Mouse (Mus musculus) heart, adult 2 months (tissue): ENCODE data around the gene Srcin1. TPM values are rescaled to one million over a fixed set of nuclear protein-coding genes. Genes with fewer than 3 reads are reported as not detected.

Source experiments
- DNase-seq, 2 experiments: peaks; one replicate each; pipeline ENCODE4 v3.0.0; 2021
- H3K27ac ChIP-seq: fragments of 200-600 bp; 2 replicates; pipeline ENCODE4 v1.8.1; 2022
- H3K27me3 ChIP-seq: fragments of 200-500 bp; 2 replicates; pipeline ENCODE4 v1.6.1; 2012; ENCODE audit warnings: mild to moderate bottlenecking, low read length, inconsistent platforms, mixed read lengths; ENCODE audit not compliant: control insufficient read depth, insufficient read depth
- H3K36me3 ChIP-seq: fragments of 200-500 bp; 2 replicates; pipeline ENCODE4 v1.6.1; 2012; ENCODE audit warnings: low read length, inconsistent platforms; ENCODE audit not compliant: control insufficient read depth, insufficient read depth
- H3K4me1 ChIP-seq: fragments of 200-500 bp; 2 replicates; pipeline ENCODE4 v1.6.1; 2011; ENCODE audit warnings: low read length; ENCODE audit not compliant: control insufficient read depth, insufficient read depth
- H3K4me3 ChIP-seq: fragments of 200-600 bp; 2 replicates; pipeline ENCODE4 v1.8.1; 2022
- H3K79me2 ChIP-seq: fragments of 200-500 bp; replicated peaks from 2 replicates; pipeline ENCODE4 v1.6.1; 2012; ENCODE audit warnings: mild to moderate bottlenecking, inconsistent platforms, low read length, moderate library complexity, mixed read lengths; ENCODE audit not compliant: control insufficient read depth, insufficient read depth
- H3K9ac ChIP-seq: fragments of 200-500 bp; 2 replicates; pipeline ENCODE4 v1.6.1; 2012; ENCODE audit warnings: low read depth, mild to moderate bottlenecking, control low read depth, inconsistent platforms, low read length, mixed read lengths
- CTCF ChIP-seq: fragments of 200-600 bp; IDR thresholded peaks from 2 replicates; pipeline ENCODE4 v1.8.1; 2022; ENCODE audit warnings: antibody characterized with exemption, mild to moderate bottlenecking, moderate library complexity
- EP300 ChIP-seq: fragments of 200-500 bp; IDR thresholded peaks from 2 replicates; pipeline ENCODE4 v1.6.1; 2011; ENCODE audit warnings: low read depth, low read length, control low read depth; ENCODE audit not compliant: insufficient read depth
- POLR2A ChIP-seq: fragments of 200-500 bp; IDR thresholded peaks from 2 replicates; pipeline ENCODE4 v1.6.1; 2011; ENCODE audit warnings: mild to moderate bottlenecking, low read depth, low read length, control low read depth; ENCODE audit not compliant: insufficient read depth
- WGBS: fragments of 180-500 bp; shearing (Covaris S2); methylation state at CpG from one replicate; pipeline ENCODE4 v1.1.7; 2018; 5-methylcytosine and 5-hydroxymethylcytosine counted together
- intact Hi-C: fragments of 180-260 bp; cut with DNase I; formaldehyde crosslinking; loops from one replicate; pipeline ENCODE4 v1.15.1; 2025
- polyA plus RNA-seq: library from polyadenylated mRNA; depleted of rRNA; stranded (reverse); fragments of >200 nt; gene quantifications from 2 replicates; pipeline ENCODE4 v1.2.3, GENCODE M21; 2012
- total RNA-seq, 2 experiments: library from RNA; stranded (reverse); gene quantifications; 2 replicates each; pipeline ENCODE4 v1.2.3; 2021

Gene Srcin1
- total and polyA plus RNA-seq, 3 experiments: 0.13 to 0.36 (median 0.31) TPM

DNA sequence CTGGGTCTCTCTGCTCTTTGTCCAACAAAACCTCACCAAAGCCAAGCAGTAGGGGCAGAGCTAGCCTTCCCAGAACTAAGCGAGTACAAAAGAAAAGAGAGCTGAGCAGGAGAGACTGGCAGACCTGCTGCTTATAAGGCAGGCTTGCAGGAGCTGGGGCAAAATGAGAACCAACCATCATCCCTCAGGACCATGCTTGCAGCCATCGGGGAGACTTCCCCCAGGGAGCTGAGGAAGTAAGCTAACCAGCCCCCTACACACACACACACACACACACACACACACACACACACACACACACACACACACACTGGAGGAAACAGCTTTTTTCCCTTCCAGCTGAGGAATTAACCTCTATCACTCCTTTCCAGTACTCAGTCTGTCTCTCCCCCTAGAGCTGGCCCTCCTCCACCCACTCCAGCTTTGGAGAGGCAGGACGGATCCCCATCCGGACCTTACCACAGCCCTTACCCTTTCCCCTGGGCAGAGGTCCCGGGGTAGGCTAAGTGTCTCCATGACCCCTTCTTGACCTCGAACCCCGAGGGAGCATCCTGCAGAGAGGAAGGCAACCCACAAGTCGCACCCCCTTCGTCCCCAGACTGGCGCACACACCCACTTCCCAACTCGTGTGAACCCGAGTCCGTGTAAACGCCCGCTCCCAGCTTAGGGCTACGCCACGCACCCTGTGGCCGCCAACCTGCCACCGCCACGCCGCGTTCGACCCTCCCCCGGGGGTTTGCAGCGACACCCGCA lies 30.0 kb downstream of the Srcin1 start:
- Histone ChIP-seq H3K27ac (no peak overlapping the region), H3K4me3 (no peak overlapping the region; the same call in 1 of the 2 replicates), H3K9ac (no peak overlapping the region), H3K36me3 (no peaks in the 10 kb centered on the region), H3K79me2 (no peaks in the 10 kb centered on the region), H3K27me3 (peaks cover 20% of the 10 kb centered on the region), H3K4me1 (no peaks in the 10 kb centered on the region)
- WGBS: 8% methylated on average over 26 of the region's 26 CpGs
- no peak for DNase-seq
- TF ChIP-seq POLR2A: no peak
- TF ChIP-seq EP300: no peak
- TF ChIP-seq CTCF: no peak
- intact Hi-C loops: no loop called here

DNA sequence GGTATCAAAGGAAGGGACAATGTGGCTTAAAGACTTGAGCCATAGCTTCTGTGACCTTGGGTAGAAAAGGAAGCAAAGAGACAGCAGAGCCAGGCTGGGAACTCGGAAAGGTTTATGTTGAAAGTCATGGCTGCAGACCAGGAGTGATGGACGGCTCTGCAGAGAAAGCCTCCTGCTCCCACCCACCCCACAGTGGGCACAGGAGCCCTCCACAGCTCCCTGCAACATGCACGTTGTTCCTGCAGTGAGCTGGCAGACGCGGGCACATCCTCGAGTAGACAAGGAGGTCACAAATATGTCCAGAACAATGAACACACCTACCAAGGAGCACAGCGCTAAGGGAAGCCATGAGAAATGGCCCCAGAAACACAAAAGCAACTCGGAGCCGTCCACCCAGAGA lies 32.1 kb downstream of the Srcin1 start:
- intact Hi-C loops: no loop called here
- no peak overlapping the region for H3K27ac ChIP-seq
- no peak overlapping the region for H3K4me3 ChIP-seq
- peaks cover 17% of the 10 kb centered on the region for H3K27me3 ChIP-seq
- no peak overlapping the region for H3K9ac ChIP-seq
- no peaks in the 10 kb centered on the region for H3K36me3 ChIP-seq
- 82% methylated on average over 9 of the region's 9 CpGs for WGBS
- DNase-seq: no peak
- H3K4me1 ChIP-seq: no peaks in the 10 kb centered on the region
- no peaks in the 10 kb centered on the region for H3K79me2 ChIP-seq
- TF ChIP-seq EP300: no peak

DNA sequence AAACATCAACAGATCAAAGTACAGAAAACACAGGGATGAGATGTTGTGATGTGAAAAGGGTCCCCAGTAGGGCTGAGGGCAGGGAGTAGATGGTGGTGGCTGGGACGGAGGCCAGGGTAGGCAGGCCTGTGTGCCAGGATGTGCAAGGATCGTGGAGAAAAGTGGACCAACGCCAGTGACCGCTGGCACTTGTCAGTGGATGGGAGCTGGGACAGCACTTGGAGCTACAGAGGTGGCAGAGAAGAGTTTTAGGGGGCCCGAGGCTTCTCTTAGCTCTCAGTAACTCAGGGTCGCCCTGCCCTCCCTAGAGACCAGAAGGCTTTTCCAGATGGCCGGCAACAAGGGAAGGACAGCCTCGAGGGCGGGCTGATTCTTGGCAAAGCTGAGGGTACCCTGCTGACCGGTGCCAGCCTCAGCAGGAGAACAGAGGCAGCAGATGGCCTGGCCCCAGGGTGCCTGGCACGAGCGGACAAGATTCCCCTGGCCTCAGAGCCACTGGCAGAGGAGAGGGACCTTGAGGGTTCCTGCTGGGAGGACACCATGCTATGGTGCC lies 32.7 kb downstream of the Srcin1 start:
- Histone ChIP-seq H3K27me3 (peaks cover 14% of the 10 kb centered on the region), H3K36me3 (no peaks in the 10 kb centered on the region), H3K79me2 (no peaks in the 10 kb centered on the region), H3K27ac (no peak overlapping the region), H3K9ac (no peak overlapping the region), H3K4me1 (no peaks in the 10 kb centered on the region), H3K4me3 (no peak overlapping the region)
- DNase-seq: peak; percentile 52 to 64
- TF ChIP-seq CTCF: no peak
- no peak for TF ChIP-seq POLR2A
- intact Hi-C loops: no loop called here
- 38% methylated on average over 12 of the region's 12 CpGs for WGBS

DNA sequence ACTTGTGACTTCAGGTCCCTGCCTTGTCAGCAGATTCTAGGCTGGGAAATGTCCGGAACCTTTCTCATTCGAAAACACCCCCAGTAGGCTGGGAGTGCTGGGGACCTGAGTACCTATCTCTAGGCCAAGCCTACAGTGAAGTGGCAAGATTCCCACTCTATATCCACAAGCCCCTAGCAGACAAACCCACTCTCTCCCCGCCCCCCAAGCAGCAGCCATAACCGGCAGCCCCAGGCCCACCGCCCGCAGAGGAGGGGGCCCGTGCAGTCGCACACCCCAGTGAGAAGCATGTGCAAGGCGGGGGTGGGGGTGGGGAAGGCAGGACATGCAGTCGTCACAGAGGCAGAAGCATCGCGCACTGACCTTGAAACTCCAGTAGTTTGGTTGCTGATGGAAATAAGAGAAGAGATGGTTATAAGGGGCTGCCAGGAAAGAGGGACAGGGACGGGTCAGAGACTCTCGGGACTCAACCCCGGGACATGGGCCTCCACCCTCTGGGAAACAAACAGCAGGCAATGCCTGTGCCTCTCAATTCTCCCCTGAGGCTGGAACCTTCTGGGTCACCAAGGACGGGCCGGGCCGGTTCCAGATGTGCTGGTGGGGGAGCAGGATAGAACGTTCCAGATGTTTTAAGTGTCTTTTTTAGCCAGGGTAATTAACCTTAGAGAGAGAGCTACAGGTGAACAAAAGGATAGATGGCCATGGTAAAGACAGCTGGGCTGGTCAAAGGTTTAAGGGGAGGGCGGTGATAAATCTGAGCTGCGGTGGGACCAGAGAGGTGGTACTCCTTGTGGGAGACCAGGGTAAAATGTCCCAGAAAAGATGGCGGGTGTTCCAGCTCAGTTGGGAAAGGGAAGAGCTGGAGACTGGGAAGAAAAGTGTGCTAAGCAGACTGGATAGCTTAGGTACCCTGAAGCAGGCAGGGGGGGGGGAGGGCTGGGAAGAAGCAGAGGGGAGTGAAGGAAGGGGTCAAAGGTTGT lies 33.5 kb downstream of the Srcin1 start:
- Histone ChIP-seq H3K27ac (no peak overlapping the region), H3K36me3 (no peaks in the 10 kb centered on the region), H3K79me2 (no peaks in the 10 kb centered on the region), H3K4me3 (no peak overlapping the region), H3K4me1 (no peaks in the 10 kb centered on the region), H3K9ac (no peak overlapping the region), H3K27me3 (peaks cover 14% of the 10 kb centered on the region)
- DNase-seq: no peak
- no peak for TF ChIP-seq POLR2A
- intact Hi-C loops: no loop called here
- WGBS: 82% methylated on average over 22 of the region's 22 CpGs

DNA sequence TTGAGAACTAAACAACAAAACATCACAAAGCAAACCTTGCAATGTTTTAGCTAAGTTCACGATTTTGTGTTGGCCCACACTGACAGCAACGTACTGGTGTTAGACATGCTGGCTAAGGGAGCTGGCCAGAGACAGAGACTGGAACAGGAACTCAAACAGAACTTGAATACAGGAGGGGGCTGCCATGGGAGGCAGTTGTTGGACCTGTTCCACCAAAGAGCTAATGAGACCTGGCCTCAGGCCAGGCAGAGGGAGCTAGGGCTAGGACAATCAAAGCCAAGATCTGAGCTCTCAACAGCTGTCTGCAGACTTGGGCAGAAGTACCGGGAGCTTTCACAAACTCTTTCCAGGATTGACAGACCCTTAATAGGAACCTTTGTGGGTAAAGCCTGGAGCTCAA lies 35.4 kb downstream of the Srcin1 start:
- Histone ChIP-seq H3K27ac (no peak overlapping the region), H3K27me3 (peaks cover 12% of the 10 kb centered on the region), H3K4me3 (no peak overlapping the region), H3K9ac (no peak overlapping the region), H3K36me3 (no peaks in the 10 kb centered on the region), H3K79me2 (no peaks in the 10 kb centered on the region), H3K4me1 (no peaks in the 10 kb centered on the region)
- TF ChIP-seq CTCF: no peak
- TF ChIP-seq EP300: no peak
- no peak for TF ChIP-seq POLR2A
- DNase-seq: no peak
- WGBS: 32% methylated on average over 3 of the region's 3 CpGs
- intact Hi-C loops: no loop called here

DNA sequence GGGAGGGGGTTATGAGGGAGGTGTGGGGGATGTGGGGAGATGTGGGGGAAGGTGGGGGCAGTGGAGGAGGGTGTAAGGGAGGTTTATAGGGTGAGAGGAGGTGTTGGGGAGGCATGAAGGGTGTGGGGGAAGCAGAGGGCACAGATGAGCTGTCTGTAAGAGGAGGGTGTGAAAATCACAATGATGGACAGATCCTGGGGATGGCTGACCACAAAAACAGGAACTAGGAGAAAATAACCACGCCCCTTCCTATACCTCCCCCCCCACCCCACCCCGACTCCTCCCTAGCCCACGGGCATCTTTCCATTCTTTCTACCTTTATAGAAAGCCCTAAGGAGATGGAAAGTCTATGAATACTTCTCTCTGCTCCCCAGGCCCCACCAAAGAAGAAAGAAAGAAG lies 35.9 kb downstream of the Srcin1 start:
- intact Hi-C loops: no loop called here
- H3K9ac ChIP-seq: no peak overlapping the region
- peaks cover 14% of the 10 kb centered on the region for H3K27me3 ChIP-seq
- TF ChIP-seq EP300 (no peak), CTCF (no peak), POLR2A (no peak)
- 44% methylated on average over 3 of the region's 3 CpGs for WGBS
- no peak overlapping the region for H3K4me3 ChIP-seq
- DNase-seq: no peak
- H3K4me1 ChIP-seq: no peaks in the 10 kb centered on the region
- no peak overlapping the region for H3K27ac ChIP-seq
- no peaks in the 10 kb centered on the region for H3K79me2 ChIP-seq
- no peaks in the 10 kb centered on the region for H3K36me3 ChIP-seq
